Mouse (Mus musculus): ENCODE results near the gene Gm12569. TPM values are rescaled to one million over a fixed set of nuclear protein-coding genes. Genes with fewer than 3 reads are reported as not detected.
A peak's percentile ranks its signal among the peaks of the same experiment; 100 is the strongest.

The Gm12569 gene
- polyA plus RNA-seq, 1 experiment from 2014 or later: not detected

- Histone ChIP-seq H3K27ac (peak overlapping the region; percentile 96), H3K9ac (peak overlapping the region; percentile 91)
- WGBS: under 1% methylated on average over 50 of the region's 50 CpGs
Measured at GRCm38 (mm10) chr11:51263286-51263831, 43.1 kb downstream of the Gm12569 start.

DNA sequence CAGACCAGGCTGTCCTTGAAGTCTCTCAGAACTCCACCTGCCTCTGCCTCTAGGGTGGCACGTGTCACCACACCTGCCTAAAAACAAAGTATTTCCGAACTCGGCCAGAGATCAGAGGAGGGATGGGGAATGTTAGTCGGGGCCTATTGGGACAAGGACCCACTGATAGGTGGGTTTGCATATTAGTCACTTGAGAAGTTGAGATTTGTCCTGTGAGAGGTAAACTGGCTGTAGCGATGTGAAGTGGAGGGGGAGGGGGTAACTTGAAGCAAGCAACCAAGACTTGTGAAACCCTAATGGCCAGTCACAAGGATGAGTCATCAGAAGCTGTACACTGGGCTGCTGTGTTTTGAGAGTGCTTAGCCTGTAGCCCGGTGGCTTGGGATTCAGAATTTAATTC lies 44.1 kb downstream of the Gm12569 start:
- 37% methylated on average over 6 of the region's 6 CpGs for WGBS
- no peaks in the 10 kb centered on the region for H3K27me3 ChIP-seq (replicated peaks)
- no peaks in the 10 kb centered on the region for H3K9me3 ChIP-seq

More at GRCm38 (mm10) chr11:51263286-51263831, 43.1 kb downstream of the Gm12569 start:
- peak; percentile 73 for ATAC-seq (replicated peaks)
- Histone ChIP-seq H3K27me3 (replicated peaks) (no peaks in the 10 kb centered on the region), H3K4me3 (peak overlapping the region; percentile 62), H3K4me1 (peaks cover 31% of the 10 kb centered on the region), H3K36me3 (replicated peaks) (peaks cover 4% of the 10 kb centered on the region; the same call in 1 of the 2 replicates), H3K9me3 (no peaks in the 10 kb centered on the region), H3K4me2 (peak overlapping the region; percentile 52)

DNA sequence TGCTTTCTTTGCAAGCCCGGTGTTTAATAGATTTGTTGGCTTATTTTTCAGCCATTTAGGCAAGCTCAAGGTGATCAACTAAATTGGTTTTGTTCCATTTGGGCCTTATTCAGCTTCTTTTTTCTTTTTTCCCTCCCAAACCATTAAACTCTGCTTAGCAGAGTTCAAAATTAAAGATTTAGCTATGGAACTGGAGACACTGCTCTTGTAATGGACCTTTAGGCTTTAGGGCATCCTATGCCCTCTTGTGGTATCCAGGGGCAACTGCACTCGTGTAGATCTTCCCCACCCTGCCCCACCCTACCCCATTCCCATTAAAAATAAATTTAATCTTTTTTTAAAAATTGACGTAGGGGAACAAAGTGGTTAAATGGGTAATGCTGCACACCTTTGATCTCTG lies 45.1 kb downstream of the Gm12569 start:
- no peaks in the 10 kb centered on the region for H3K9me3 ChIP-seq
- H3K4me3 ChIP-seq: 0 out of 2 replicates have a peak overlapping the region, but pooled peaks have one; percentile 4
- no peak for ATAC-seq (replicated peaks)
- no peak overlapping the region for H3K27ac ChIP-seq
- peaks cover 31% of the 10 kb centered on the region for H3K4me1 ChIP-seq
- H3K9ac ChIP-seq: no peak overlapping the region
- H3K4me2 ChIP-seq: peak overlapping the region; percentile 52
- WGBS: 51% methylated on average over 3 of the region's 3 CpGs
- peaks cover 4% of the 10 kb centered on the region; the same call in 1 of the 2 replicates for H3K36me3 ChIP-seq (replicated peaks)
- H3K27me3 ChIP-seq (replicated peaks): no peaks in the 10 kb centered on the region

More for the DNA sequence above, 44.1 kb downstream of the Gm12569 start:
- H3K4me2 ChIP-seq: peak overlapping the region; percentile 52
- peaks cover 31% of the 10 kb centered on the region for H3K4me1 ChIP-seq
- no peak for ATAC-seq (replicated peaks)
- H3K4me3 ChIP-seq: peak overlapping the region; percentile 62
- no peak overlapping the region for H3K27ac ChIP-seq
- H3K9ac ChIP-seq: peak overlapping the region; percentile 91; the same call in 1 of the 2 replicates
- peaks cover 4% of the 10 kb centered on the region; the same call in 1 of the 2 replicates for H3K36me3 ChIP-seq (replicated peaks)

GRCm38 (mm10) chr11:51274418-51274817 lies 54.1 kb downstream of the Gm12569 start:
- Histone ChIP-seq H3K9me3 (no peaks in the 10 kb centered on the region), H3K4me3 (no peak overlapping the region), H3K4me2 (no peak overlapping the region), H3K9ac (no peak overlapping the region), H3K27me3 (replicated peaks) (no peaks in the 10 kb centered on the region), H3K27ac (no peak overlapping the region), H3K36me3 (replicated peaks) (peaks cover 35% of the 10 kb centered on the region), H3K4me1 (no peaks in the 10 kb centered on the region)
- ATAC-seq (replicated peaks): no peak
- WGBS: 69% methylated on average over 1 of the region's 1 CpGs

Other genes starting within 250 kb of the Gm12569 start
- not detected in 2 replicates for gene Olfr1377, start 238.5 kb upstream of the Gm12569 start, polyA plus RNA-seq (2015; fragmentation: Nextera tagmentation; extraction: Ambion mirVana)
- gene Olfr51, start 216.9 kb upstream of the Gm12569 start, polyA plus RNA-seq (2015; fragmentation: Nextera tagmentation; extraction: Ambion mirVana): not detected in 2 replicates
- gene Olfr54, start 206.2 kb upstream of the Gm12569 start, polyA plus RNA-seq (2015; fragmentation: Nextera tagmentation; extraction: Ambion mirVana): not detected in 2 replicates
- not detected in 2 replicates for gene Olfr1375, start 172.4 kb upstream of the Gm12569 start, polyA plus RNA-seq (2015; fragmentation: Nextera tagmentation; extraction: Ambion mirVana)
- gene Zfp354a, start 161.2 kb upstream of the Gm12569 start, polyA plus RNA-seq (2015; fragmentation: Nextera tagmentation; extraction: Ambion mirVana): 14.8 and 15.1 TPM in 2 replicates
- gene Clk4, start 41.3 kb downstream of the Gm12569 start, polyA plus RNA-seq (2015; fragmentation: Nextera tagmentation; extraction: Ambion mirVana): 135 and 146 TPM in 2 replicates
- 0.47 and 0.54 TPM in 2 replicates for gene BC049762, start 42.6 kb downstream of the Gm12569 start, polyA plus RNA-seq (2015; fragmentation: Nextera tagmentation; extraction: Ambion mirVana)
- gene Col23a1, start 69.4 kb downstream of the Gm12569 start, polyA plus RNA-seq (2015; fragmentation: Nextera tagmentation; extraction: Ambion mirVana): 6.1 and 7.6 TPM in 2 replicates